Mouse (Mus musculus): ENCODE data around the gene Ephb3. TPM values are rescaled to one million over a fixed set of nuclear protein-coding genes. Genes with fewer than 3 reads are reported as not detected.

The Ephb3 gene
- polyA plus RNA-seq, 1 experiment from 2014 or later, result 19.4 TPM

GRCm38 (mm10) chr16:21248713-21249531 is 44.4 kb downstream of the Ephb3 start:
- peaks cover 64% of the 10 kb centered on the region for H3K27me3 ChIP-seq
- H3K4me3 ChIP-seq (replicated peaks), result peak overlapping the region; percentile 36
- H3K9me3 ChIP-seq, result no peaks in the 10 kb centered on the region
- peak overlapping the region; percentile 59 for H3K9ac ChIP-seq (replicated peaks)
- ATAC-seq, result no peak
- 6% methylated on average over 39 of the region's 39 CpGs for WGBS
- peaks cover 37% of the 10 kb centered on the region for H3K4me1 ChIP-seq (replicated peaks)
- H3K27ac ChIP-seq, result no peak overlapping the region
- H3K4me2 ChIP-seq (replicated peaks), result peak overlapping the region; percentile 65
- no peaks in the 10 kb centered on the region for H3K36me3 ChIP-seq

- Histone ChIP-seq H3K9me3 (no peaks in the 10 kb centered on the region), H3K27me3 (peaks cover 43% of the 10 kb centered on the region), H3K27ac (no peak overlapping the region), H3K4me3 (replicated peaks) (no peak overlapping the region), H3K4me2 (replicated peaks) (no peak overlapping the region), H3K4me1 (replicated peaks) (peaks cover 14% of the 10 kb centered on the region), H3K9ac (replicated peaks) (no peak overlapping the region), H3K36me3 (no peaks in the 10 kb centered on the region)
- ATAC-seq, result no peak
- 46% methylated on average over 11 of the region's 11 CpGs for WGBS
Observed at GRCm38 (mm10) chr16:21252401-21252955, 47.9 kb downstream of the Ephb3 start.

GRCm38 (mm10) chr16:21255574-21256304 is 51.2 kb downstream of the Ephb3 start:
- Histone ChIP-seq H3K4me1 (replicated peaks) (no peaks in the 10 kb centered on the region), H3K4me2 (replicated peaks) (no peak overlapping the region), H3K27me3 (peaks cover 13% of the 10 kb centered on the region), H3K27ac (no peak overlapping the region), H3K9me3 (no peaks in the 10 kb centered on the region), H3K9ac (replicated peaks) (no peak overlapping the region), H3K36me3 (no peaks in the 10 kb centered on the region), H3K4me3 (replicated peaks) (no peak overlapping the region)
- no peak for ATAC-seq
- 92% methylated on average over 11 of the region's 11 CpGs for WGBS

- 89% methylated on average over 12 of the region's 12 CpGs for WGBS
- H3K36me3 ChIP-seq, result no peaks in the 10 kb centered on the region
- ATAC-seq, result no peak
Observed at GRCm38 (mm10) chr16:21256514-21257305, 52.2 kb downstream of the Ephb3 start.

GRCm38 (mm10) chr16:21265417-21265816 is 60.9 kb downstream of the Ephb3 start:
- ATAC-seq, result no peak
- Histone ChIP-seq H3K36me3 (no peaks in the 10 kb centered on the region), H3K27me3 (no peaks in the 10 kb centered on the region), H3K4me2 (replicated peaks) (no peak overlapping the region), H3K9ac (replicated peaks) (no peak overlapping the region), H3K4me1 (replicated peaks) (peaks cover 6% of the 10 kb centered on the region), H3K27ac (no peak overlapping the region), H3K4me3 (replicated peaks) (no peak overlapping the region), H3K9me3 (no peaks in the 10 kb centered on the region)
- 89% methylated on average over 7 of the region's 7 CpGs for WGBS

More at GRCm38 (mm10) chr16:21256514-21257305, 52.2 kb downstream of the Ephb3 start:
- Histone ChIP-seq H3K9me3 (no peaks in the 10 kb centered on the region), H3K4me2 (replicated peaks) (no peak overlapping the region), H3K9ac (replicated peaks) (no peak overlapping the region), H3K27ac (no peak overlapping the region), H3K27me3 (peaks cover 6% of the 10 kb centered on the region), H3K4me1 (replicated peaks) (no peaks in the 10 kb centered on the region), H3K4me3 (replicated peaks) (no peak overlapping the region)

GRCm38 (mm10) chr16:21269775-21270174 is 65.2 kb downstream of the Ephb3 start:
- ATAC-seq, result no peak
- Histone ChIP-seq H3K27me3 (no peaks in the 10 kb centered on the region), H3K4me3 (replicated peaks) (no peak overlapping the region), H3K9me3 (no peaks in the 10 kb centered on the region), H3K36me3 (no peaks in the 10 kb centered on the region), H3K4me2 (replicated peaks) (no peak overlapping the region), H3K4me1 (replicated peaks) (peaks cover 41% of the 10 kb centered on the region), H3K27ac (no peak overlapping the region), H3K9ac (replicated peaks) (no peak overlapping the region)
- WGBS, result 62% methylated on average over 8 of the region's 8 CpGs

- no peak overlapping the region for H3K4me2 ChIP-seq (replicated peaks)
- peak; percentile 46 for ATAC-seq
- H3K9me3 ChIP-seq, result 0 out of 2 replicates have a peak, but pooled peaks cover 3% of the 10 kb centered on the region
- 0 out of 2 replicates have a peak overlapping the region, but pooled peaks have one; percentile 5 for H3K27ac ChIP-seq
- 41% methylated on average over 6 of the region's 6 CpGs for WGBS
- H3K9ac ChIP-seq (replicated peaks), result no peak overlapping the region
- H3K4me3 ChIP-seq (replicated peaks), result no peak overlapping the region
- no peaks in the 10 kb centered on the region for H3K36me3 ChIP-seq
- H3K27me3 ChIP-seq, result no peaks in the 10 kb centered on the region
- H3K4me1 ChIP-seq (replicated peaks), result peaks cover 43% of the 10 kb centered on the region
Observed at GRCm38 (mm10) chr16:21271773-21272247, 67.3 kb downstream of the Ephb3 start.

GRCm38 (mm10) chr16:21272748-21273147 is 68.2 kb downstream of the Ephb3 start:
- ATAC-seq, result no peak
- 65% methylated on average over 4 of the region's 4 CpGs for WGBS

More at GRCm38 (mm10) chr16:21272748-21273147, 68.2 kb downstream of the Ephb3 start:
- H3K27ac ChIP-seq, result 0 out of 2 replicates have a peak overlapping the region, but pooled peaks have one; percentile 83
- no peak overlapping the region for H3K4me3 ChIP-seq (replicated peaks)
- no peaks in the 10 kb centered on the region for H3K27me3 ChIP-seq
- H3K9ac ChIP-seq (replicated peaks), result no peak overlapping the region
- no peak overlapping the region for H3K4me2 ChIP-seq (replicated peaks)
- H3K9me3 ChIP-seq, result 0 out of 2 replicates have a peak, but pooled peaks cover 3% of the 10 kb centered on the region
- peaks cover 43% of the 10 kb centered on the region for H3K4me1 ChIP-seq (replicated peaks)
- no peaks in the 10 kb centered on the region for H3K36me3 ChIP-seq

Small RNA genes within 50 kb of the gene (microRNA-seq; reads per million reads assigned to microRNA genes)
- not detected for gene Mir7680

Other genes starting within 250 kb of the Ephb3 start
- not detected in 2 replicates for gene Teddm3, start 50.8 kb upstream of the Ephb3 start, polyA plus RNA-seq (2015; fragmentation: Nextera tagmentation; extraction: Ambion mirVana)
- 31.4 and 33.4 TPM in 2 replicates for gene Vps8, start 218.4 kb downstream of the Ephb3 start, polyA plus RNA-seq (2015; fragmentation: Nextera tagmentation; extraction: Ambion mirVana)

All from midbrain, embryonic 13.5 days (tissue).